Mouse (Mus musculus): ENCODE results near the gene Exd2.
A peak's percentile ranks its signal among the peaks of the same experiment; 100 is the strongest.

Exd2 gene

GRCm38 (mm10) chr12:80462942-80463651 is at the start of gene Exd2:
TSS of gene Exd2 (plus strand) at chr12:80463095.
- DNase-seq: peak; percentile 88

DNA sequence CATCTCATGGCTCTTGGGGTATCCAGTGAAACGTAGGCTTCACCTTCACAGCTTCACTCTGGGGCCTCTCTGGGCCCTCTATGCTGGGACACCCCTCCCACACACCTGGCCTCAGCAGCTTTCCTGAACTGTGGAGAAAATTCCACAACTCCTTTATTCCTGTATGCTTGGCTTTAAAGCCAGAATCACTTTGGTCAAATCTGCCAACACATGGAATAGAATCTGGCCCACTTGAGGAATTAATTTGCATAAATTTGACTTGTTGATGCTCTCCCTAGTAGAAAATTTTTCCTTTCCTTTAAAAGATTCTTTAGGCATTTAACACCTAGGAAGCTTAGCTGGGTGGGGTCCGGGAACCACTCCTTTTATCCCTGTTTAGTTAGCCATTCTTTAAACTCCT is 47.8 kb upstream of the Exd2 start:
- DNase-seq: no peak

DNA sequence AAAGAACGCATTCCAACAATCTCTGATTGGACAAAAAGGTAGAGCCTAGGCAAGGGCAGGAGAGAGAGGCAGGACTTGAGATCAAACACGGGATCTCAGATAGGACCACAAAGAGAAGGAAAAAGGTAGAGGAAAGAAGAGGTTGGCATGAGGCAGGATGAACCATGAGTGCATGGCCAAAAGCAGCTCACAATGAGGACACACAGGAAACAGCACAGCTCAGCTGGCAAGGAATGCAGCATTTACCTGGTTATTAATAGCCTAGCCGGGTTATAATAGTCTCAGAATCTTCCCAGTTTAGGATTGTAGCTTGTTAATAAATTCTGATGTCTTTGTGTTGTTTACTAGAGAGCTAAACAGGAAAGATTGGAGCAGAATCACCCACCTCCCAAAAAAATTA is 35.2 kb upstream of the Exd2 start:
- DNase-seq: no peak

DNA sequence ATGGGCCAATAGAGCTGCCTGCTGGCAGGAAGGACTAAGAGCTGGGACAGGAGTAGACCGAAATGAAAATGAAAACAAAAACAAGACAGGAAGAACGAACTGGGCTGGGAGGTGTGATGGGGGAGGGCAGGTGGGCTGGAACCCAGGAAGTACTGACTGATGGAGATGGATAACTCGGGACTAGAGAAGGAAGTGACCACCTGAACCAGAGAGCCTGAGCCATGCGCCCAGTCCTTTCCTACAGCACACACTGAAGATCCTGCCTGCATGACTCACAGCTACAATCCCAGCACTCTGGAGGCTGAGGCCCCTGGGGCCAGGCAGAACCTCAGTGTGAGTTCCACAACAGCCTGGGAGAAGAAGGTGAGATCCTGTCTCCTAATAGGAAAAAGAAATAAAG is 29.6 kb upstream of the Exd2 start:
- DNase-seq: no peak

DNA sequence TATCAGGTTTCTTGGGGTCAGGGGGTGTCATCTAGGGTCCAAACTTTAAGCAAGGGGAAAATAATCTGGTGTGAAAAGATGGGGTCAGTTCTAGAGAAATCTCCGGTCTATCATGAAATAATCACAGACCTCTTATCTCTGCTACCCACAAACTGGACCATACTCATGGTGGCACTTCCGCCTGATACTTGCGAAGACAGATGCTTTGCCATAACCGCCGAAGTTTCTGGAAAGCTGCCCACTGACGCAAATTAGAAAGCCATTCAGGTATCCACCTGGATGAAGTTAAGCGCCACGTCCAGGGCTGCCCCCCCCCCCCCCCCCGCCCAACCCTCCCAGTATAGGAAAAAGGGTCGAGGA is 28.3 kb upstream of the Exd2 start:
- peak; percentile 37 for DNase-seq

- peak; percentile 62 for DNase-seq
These were observed 27.8 kb upstream of the Exd2 start for GRCm38 (mm10) chr12:80434961-80435691.

DNA sequence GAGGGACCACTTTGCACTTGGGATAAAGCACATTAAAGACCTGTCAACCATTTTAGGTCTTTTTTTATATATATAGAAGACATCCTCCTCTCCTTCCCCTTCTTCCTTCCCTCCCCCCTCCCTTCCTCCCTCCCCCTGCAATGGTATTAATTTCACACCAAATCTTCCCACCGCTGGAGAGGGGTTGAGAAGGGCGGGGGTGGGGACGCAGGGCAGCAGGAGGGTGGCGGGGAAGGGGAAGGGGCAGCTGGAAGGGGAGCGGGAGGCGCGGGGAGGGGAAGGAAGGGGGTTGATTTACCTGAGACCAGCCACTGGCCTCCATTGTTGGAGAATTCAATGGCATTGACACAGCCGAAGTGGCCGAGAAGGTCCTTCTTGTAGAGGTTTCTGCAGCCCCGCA is 27.0 kb upstream of the Exd2 start:
- DNase-seq: no peak

DNA sequence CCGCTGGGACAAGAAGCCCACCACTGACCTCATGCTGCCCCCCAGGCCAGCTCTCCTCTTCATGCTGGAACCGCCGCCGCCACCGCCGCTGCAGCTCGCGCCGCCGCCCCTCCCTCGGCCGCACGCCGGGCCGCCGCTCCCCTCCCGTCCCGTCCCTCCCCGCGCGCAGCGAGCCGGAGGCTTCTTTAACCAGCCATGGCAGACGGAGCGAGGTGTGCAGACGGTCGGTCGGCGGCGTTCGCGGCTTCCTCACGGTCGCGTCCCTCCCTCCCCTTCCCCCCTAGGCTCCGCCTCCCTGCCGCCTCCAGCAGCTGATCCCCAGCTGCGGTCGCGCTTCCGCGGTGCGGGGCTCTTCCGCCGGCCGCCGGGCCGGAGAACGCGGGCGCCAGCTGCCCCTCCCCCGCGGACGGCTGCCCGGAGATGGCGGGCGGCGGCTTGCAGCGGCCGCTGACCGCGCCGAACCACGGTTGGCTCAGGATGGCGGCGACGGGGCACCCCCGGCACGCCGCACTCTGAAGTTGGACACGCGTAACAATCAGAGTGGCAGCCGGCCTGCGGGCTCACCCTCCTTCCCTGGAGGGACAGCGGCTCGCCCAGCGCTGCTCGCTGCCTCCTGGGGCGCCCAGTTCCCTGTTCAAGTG is 26.4 kb upstream of the Exd2 start, which contains the start of gene Dcaf5:
Dcaf5 (minus strand) TSS at position 266 of the 641 bp plus-strand sequence.
- DNase-seq: peak; percentile 67

DNA sequence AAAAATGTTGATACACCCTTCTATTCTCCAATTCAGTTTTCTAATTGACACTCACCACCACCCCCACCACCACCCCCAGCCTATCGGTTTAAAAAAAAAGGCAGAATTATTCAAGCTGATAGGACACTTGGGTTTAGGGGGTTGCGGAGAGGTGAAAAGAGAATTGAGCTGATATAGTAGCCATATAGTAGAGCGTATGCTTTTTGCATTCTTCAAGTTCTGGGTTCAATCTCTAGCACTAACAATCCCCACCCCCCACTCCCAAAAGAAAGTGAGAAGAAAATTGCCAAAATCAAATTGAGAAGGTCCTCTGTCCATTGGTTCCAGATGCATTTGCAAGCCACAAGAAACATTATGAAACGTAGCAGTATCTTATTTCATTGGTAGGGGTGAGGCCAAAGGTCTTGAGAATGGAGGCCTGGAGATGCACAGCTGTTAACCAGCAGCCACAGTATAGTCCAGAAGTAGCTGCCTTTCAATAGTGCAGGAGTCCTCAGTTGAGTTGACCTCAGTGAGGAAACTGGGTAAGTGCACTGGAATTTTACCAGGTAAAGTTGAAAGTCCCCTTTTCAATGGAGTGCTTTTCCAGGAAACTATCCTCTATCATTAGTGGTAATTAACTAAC is 25.7 kb upstream of the Exd2 start:
- no peak for DNase-seq

- no peak for DNase-seq
These were observed 21.9 kb upstream of the Exd2 start for GRCm38 (mm10) chr12:80440957-80441356.

DNA sequence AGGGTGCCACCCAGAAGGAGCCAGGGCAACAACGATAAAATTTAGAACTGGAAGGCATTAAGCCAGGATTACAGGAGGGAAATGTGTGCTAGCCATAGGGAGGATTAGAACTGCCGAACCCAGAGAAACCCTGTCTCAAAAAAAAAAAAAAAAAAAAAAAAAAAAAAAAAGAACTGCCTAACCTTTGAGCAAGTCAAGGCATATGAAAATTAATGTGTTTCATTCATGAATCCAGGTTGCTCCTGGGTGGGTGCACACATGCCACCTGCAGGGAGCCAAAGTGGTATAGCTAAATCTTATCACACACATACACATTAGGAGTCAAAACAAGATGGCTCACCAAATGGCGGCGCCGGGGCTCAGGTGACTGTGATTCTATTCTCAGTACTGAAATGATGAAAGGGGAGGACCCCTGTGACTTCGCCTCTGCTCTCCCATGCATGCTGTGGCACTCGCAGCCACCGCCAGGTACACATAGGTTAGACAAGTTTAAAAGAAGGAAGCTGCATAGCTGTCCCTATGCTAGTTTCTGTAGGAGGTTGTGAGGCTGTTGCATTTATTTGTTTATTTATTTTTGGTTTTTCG is 18.3 kb upstream of the Exd2 start:
- no peak for DNase-seq

DNA sequence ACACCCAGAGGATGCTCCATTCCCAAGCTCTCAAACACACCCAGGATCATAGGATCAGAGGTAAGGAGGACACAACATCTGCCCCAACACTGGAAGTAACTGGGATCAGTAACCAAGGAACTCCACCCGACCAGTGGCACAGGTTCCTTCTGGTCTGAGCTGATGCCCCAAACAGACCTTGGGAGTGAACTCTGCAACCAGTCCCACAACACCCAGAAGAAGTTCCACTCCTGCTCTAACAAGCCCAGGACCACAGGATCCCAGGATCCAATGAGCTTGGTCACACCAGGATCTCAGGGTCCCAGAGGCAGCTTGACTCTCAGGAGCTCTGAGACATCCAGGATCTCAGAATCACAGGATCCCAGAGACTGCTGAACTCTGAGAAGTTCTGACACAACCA is 9.4 kb upstream of the Exd2 start:
- no peak for DNase-seq

DNA sequence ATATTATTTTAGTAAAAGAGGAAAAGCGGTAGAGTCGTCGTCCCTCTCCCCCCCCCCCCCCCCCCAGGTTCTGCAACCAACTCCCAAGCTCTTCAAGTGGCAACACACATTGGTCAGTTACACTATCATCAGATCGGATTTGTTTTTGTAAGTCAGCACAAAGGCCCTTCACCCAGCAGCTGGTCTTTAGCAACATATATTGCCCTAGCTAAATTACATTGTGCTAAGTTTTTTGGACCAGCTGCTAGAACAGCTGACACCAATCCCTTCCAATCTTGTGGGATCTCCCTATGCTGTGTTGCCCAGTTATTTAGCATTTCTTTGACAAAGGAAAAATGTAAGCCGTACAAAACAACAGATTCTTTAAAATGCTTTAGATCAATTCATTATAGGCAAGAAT is 4.9 kb upstream of the Exd2 start:
- no peak for DNase-seq

- DNase-seq: peak; percentile 40
These were observed 501 bp upstream of the Exd2 start for GRCm38 (mm10) chr12:80462292-80462896.

DNA sequence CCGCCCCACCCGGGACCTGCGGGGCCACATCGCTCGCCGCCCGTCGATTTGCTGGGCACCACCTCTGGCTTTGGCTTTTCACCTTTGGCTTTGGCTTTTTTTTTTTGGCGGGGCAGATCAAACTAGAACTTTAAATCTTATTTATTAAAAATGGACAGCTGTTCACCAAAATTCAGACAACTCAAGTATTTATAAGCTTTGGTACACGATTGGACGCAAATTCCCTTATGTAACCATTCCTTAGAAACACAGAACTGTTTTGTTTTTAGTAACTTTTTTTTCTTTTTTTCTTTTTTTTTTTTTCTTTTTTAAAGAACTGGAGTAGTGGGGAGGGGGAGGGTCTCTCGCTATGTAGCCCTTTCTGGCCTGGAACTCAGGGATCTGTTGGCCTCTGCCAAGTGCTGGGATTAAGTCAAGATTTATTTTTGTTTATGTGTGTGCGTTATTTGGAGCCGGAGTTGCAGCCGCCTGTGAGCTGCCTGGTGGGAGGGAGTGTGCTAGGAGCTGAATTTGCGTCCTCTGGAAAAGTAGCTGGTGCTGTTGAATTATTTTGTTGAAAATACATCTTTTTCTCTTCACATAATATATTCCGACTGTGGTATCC is 873 bp downstream of the Exd2 start:
- DNase-seq: no peak

- no peak for DNase-seq
These were observed 7.3 kb downstream of the Exd2 start for GRCm38 (mm10) chr12:80470206-80470605.

DNA sequence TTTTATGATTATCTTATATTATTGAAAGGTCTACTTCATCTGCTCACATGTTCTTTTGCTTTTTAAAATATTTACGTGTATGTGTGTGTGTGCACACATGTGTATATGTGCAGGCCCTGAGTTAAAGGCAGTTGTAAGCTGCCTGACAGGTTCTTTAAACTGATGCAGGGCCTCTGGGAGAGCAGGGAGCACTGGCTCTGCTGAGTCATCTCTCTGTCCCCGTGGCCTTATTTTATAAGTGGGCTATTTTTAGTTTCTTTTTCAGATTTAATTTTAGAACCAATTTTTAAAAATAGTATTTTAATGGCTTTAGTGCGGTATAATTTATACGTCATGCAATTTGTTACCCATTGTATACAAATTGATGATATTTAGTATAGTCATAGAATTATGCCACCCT is 9.0 kb downstream of the Exd2 start:
- no peak for DNase-seq

DNA sequence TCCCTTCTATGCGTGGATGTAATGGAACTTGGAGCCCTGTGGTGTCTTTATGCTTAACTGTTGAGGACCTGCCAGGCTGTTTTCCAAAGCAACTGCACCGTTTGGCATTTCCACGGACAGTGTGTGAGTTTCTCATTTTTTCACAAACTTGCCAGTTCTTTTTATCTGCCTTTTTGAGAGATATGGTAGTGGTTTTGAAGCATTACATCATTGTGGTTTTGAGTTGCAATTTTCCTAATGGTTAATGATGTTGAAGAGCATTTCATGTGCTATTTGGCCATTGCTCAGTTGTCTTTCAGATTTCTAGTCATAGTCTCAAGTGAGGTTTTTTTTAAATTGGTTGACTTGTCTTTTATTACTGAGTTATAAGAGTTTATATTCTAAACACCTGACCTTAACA is 10.8 kb downstream of the Exd2 start:
- DNase-seq: no peak

DNA sequence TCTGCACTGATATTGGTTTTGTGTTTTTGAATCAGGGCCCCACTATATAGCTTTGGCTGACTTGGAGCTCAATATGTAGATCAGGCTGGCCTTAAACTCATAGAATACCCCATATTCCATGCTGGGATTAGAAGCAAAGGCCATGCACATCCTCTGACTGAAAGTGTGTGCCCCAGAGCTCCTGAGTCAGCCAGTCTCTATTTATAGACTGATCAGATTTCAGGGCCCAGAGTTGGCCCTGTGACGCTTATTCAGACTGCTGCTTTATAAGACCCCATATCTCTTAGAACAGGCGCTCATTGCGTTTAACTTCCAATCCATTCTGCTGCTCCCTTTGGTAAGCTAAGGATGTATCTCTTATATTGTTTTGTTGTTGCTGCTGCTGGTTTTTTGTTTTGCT is 17.1 kb downstream of the Exd2 start:
- no peak for DNase-seq

- DNase-seq: no peak
These were observed 20.5 kb downstream of the Exd2 start for GRCm38 (mm10) chr12:80483397-80483796.

- DNase-seq: no peak
These were observed 30.4 kb downstream of the Exd2 start for GRCm38 (mm10) chr12:80493311-80493710.

DNA sequence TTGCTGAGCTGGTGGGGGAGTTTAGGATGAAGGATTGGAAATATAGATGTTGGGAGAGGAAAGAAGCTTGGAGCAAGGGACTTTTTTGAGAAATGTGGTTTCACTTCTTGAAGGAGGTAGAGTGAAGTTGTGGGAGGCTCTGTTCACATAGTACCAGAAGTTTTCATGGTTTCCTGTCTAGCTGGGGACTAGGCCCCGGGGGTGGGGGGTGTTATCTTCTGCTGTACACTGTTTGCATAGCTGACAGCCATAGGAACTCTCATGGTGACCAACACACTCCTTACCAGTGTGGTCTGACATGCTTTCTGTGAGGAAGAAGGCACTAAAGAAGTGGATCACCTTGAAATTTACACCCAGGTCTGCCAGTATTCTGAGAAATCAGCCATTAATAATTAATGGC is 32.8 kb downstream of the Exd2 start:
- no peak for DNase-seq

All from cerebellum, adult 11 months (tissue).